Mouse (Mus musculus): ENCODE measurements around the gene Phb2. TPM values are rescaled to one million over a fixed set of nuclear protein-coding genes. Genes with fewer than 3 reads are reported as not detected.

Phb2 gene
- polyA plus RNA-seq, 1 experiment, result 115 TPM

DNA sequence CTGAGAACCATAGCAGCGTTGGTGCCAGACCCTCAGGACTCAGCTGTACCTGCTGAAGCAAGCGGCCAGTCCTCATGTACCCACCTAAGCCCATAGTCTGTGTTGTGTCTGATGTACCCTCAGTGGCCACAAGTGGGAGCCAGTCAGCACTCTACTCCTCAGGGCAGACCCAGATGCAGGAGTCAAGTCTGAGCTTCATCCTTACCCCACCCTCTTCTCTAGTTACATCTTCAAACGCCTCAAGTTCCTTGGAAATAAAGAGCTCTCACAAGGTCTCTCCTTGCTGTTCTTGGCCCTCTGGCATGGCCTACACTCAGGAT, 9.4 kb upstream of the Phb2 start:
- DNase-seq, result peak; percentile 64 to 74
- Histone ChIP-seq H3K27ac (ENCODE audit: insufficient read depth, low read length) (no peak overlapping the region), H3K4me1 (ENCODE audit: control insufficient read depth, insufficient read depth, low read length) (peaks cover 16% of the 10 kb centered on the region), H3K4me3 (replicated peaks; ENCODE audit: insufficient read depth, low read depth, low read length) (no peak overlapping the region), H3K27me3 (ENCODE audit: control insufficient read depth, insufficient read depth, low read length) (no peaks in the 10 kb centered on the region)
- peak; percentile 85 for TF ChIP-seq CTCF (IDR thresholded peaks at IDR 0.05; ENCODE audit: borderline replicate concordance, insufficient read depth, low read depth, low read length)
- TF ChIP-seq POLR2A (IDR thresholded peaks at IDR 0.05; ENCODE audit: borderline replicate concordance, insufficient read depth, low read length), result no peak
- 42% methylated on average over 3 of the region's 3 CpGs for WGBS

DNA sequence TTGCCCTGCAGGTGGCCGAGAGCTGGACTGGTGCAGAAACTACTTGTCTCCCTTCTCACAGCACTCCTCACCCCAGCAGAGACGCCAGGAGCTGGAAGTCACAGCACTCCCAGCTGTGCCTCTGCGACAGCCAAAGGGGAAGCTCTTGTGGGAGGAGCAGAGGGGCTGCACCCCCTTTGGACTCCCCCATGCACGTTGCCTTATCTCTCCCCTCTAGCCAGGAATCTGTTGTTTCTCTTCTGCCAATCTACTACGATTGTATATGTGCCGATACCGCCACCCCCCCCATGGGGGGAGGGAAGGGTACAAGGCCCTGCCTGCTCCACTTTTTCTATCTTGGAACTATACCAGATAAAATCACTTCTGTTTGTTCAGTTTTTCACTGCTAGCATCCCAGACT, 8.3 kb upstream of the Phb2 start:
- Histone ChIP-seq H3K4me1 (ENCODE audit: control insufficient read depth, insufficient read depth, low read length) (peaks cover 22% of the 10 kb centered on the region), H3K4me3 (replicated peaks; ENCODE audit: insufficient read depth, low read depth, low read length) (no peak overlapping the region), H3K27ac (ENCODE audit: insufficient read depth, low read length) (no peak overlapping the region), H3K27me3 (ENCODE audit: control insufficient read depth, insufficient read depth, low read length) (no peaks in the 10 kb centered on the region)
- WGBS, result 61% methylated on average over 7 of the region's 7 CpGs
- DNase-seq, result no peak
- TF ChIP-seq POLR2A (IDR thresholded peaks at IDR 0.05; ENCODE audit: borderline replicate concordance, insufficient read depth, low read length), result no peak
- TF ChIP-seq CTCF (IDR thresholded peaks at IDR 0.05; ENCODE audit: borderline replicate concordance, insufficient read depth, low read depth, low read length), result no peak

DNA sequence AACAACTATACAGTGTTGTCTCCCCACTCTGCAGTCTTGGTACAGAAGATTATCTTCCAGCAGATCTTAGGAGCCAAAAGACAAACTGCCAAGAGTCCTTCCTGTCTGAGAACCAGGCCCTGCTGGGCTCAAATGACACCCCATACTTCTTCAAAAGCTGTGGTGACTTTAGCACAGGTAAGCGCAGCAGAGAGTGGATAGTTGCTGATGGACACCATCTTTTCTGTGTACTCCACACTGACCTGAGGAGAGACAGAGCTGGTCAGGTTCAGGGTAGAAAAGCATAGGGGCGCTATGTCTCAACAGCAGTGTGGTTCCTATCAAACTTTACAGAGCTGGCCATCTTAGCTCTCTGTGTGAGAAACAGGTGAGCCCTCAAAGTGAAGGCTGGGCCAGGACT, 7.7 kb upstream of the Phb2 start:
- Histone ChIP-seq H3K4me1 (ENCODE audit: control insufficient read depth, insufficient read depth, low read length) (peaks cover 21% of the 10 kb centered on the region), H3K27me3 (ENCODE audit: control insufficient read depth, insufficient read depth, low read length) (no peaks in the 10 kb centered on the region), H3K27ac (ENCODE audit: insufficient read depth, low read length) (no peak overlapping the region), H3K4me3 (replicated peaks; ENCODE audit: insufficient read depth, low read depth, low read length) (no peak overlapping the region)
- TF ChIP-seq POLR2A (IDR thresholded peaks at IDR 0.05; ENCODE audit: borderline replicate concordance, insufficient read depth, low read length) (no peak), CTCF (IDR thresholded peaks at IDR 0.05; ENCODE audit: borderline replicate concordance, insufficient read depth, low read depth, low read length) (no peak)
- no peak for DNase-seq
- 93% methylated on average over 2 of the region's 2 CpGs for WGBS

DNA sequence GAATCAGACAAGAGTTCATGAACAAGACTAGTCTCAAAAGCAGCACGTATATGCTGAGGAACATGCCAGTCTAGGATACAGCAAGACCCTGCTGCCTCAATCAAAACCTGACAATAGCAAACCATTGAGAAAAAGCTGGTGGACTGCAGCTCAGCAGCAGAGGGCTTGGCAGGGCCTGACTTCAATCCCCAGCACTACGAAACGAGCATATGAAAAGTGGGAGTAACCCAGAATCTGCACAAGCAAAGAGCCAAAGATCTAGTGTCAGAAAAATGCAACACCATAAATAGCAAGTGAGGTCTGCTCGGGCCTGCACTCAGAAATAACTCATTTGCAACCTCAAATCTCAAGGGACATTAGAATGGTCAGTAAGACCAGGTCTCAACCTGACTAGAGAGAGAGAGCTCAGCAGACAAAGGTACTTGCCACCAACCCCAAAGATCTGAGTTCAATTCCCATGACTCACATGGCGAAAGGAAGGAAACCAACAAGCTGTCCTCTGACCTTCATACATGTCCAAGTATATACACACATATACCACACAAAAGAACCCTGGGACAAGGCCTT, 6.0 kb upstream of the Phb2 start:
- Histone ChIP-seq H3K27ac (ENCODE audit: insufficient read depth, low read length) (no peak overlapping the region), H3K4me3 (replicated peaks; ENCODE audit: insufficient read depth, low read depth, low read length) (no peak overlapping the region), H3K27me3 (ENCODE audit: control insufficient read depth, insufficient read depth, low read length) (no peaks in the 10 kb centered on the region), H3K4me1 (ENCODE audit: control insufficient read depth, insufficient read depth, low read length) (peaks cover 13% of the 10 kb centered on the region)
- TF ChIP-seq POLR2A (IDR thresholded peaks at IDR 0.05; ENCODE audit: borderline replicate concordance, insufficient read depth, low read length) (no peak), CTCF (IDR thresholded peaks at IDR 0.05; ENCODE audit: borderline replicate concordance, insufficient read depth, low read depth, low read length) (no peak)
- WGBS, result 55% methylated on average over 5 of the region's 5 CpGs
- DNase-seq, result no peak

DNA sequence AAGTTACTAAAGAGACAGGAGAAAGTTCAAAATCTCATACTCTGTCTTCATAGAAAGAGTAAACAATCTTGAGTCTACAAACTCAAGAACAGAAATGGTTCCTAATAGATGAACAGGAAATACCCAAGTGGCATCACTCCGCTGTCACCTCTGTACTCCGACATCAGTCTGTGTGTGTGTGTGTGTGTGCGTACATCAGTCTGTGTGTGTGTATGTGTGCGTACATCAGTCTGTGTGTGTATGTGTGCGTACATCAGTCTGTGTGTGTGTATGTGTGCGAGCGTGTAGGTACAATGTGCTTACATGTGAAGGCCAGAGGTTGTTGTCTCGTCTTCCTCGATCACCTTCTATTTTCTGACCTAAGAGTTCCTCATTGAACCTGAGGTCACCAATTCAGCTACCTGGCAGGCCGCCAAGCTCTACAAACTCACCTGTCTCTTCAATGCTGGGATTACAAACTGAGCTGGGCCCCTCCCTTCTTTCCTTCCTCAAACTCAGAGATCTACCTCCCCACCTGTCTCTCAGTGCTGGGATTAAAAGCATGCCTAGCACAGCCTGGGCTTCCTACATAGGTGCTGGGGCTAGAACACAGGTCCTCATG, 3.7 kb upstream of the Phb2 start:
- 91% methylated on average over 10 of the region's 10 CpGs for WGBS
- H3K4me3 ChIP-seq (replicated peaks; ENCODE audit: insufficient read depth, low read depth, low read length), result no peak overlapping the region
- DNase-seq, result no peak
- H3K27me3 ChIP-seq (ENCODE audit: control insufficient read depth, insufficient read depth, low read length), result no peaks in the 10 kb centered on the region
- H3K4me1 ChIP-seq (ENCODE audit: control insufficient read depth, insufficient read depth, low read length), result peaks cover 15% of the 10 kb centered on the region
- no peak overlapping the region for H3K27ac ChIP-seq (ENCODE audit: insufficient read depth, low read length)
- no peak for TF ChIP-seq POLR2A (IDR thresholded peaks at IDR 0.05; ENCODE audit: borderline replicate concordance, insufficient read depth, low read length)
- no peak for TF ChIP-seq CTCF (IDR thresholded peaks at IDR 0.05; ENCODE audit: borderline replicate concordance, insufficient read depth, low read depth, low read length)

DNA sequence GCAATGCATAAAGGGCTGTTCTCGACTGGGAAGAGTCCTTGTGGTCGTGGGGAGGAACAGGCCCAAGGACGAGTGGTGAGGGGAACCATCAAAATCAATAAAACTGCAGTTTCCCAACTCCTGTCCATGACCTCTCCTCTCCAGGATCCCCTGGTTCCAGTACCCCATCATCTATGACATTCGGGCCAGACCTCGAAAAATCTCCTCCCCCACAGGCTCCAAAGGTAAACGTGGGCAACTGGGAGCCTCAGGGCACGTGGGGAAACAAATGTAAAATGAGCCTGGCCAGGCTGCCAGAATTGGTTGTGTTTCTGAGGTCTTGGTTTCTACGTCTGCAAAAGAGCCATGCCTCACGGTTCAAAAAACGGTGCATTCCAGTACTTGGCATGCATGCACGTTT, 782 bp downstream of the Phb2 start:
- no peak overlapping the region for H3K27ac ChIP-seq (ENCODE audit: insufficient read depth, low read length)

DNA sequence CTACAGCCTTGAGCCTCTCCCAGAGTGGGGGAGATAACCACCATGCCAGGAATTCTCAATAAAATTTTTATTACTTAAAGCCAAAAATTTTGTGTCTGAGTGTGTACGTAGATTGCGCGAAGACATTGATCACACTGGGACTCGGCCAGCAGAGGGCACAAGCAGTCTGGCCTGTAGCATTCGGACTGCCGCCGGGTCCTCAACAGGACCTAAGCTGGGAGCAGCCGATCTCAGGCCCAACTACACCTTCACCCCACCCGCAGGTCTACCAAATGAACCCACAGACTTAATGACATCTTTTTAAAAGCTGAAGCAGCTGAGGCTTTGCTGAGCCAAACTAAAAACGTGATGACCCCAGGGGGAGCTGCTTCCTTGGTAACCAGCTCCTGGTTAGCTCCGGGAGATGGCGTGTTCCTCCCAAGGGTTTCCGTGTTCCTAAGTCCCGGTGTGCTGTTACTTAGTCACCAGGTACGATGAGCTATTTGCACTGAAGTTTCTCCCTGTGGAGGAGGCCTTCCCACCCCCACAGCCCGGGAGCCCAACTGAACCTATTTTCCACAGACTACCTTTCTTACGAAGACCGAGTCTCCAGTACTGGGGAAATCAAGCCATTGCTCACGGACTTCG, 4.8 kb downstream of the Phb2 start:
- Histone ChIP-seq H3K27ac (ENCODE audit: insufficient read depth, low read length) (no peak overlapping the region; the same call in 1 of the 2 replicates), H3K27me3 (ENCODE audit: control insufficient read depth, insufficient read depth, low read length) (no peaks in the 10 kb centered on the region), H3K4me3 (replicated peaks; ENCODE audit: insufficient read depth, low read depth, low read length) (no peak overlapping the region), H3K4me1 (ENCODE audit: control insufficient read depth, insufficient read depth, low read length) (peaks cover 7% of the 10 kb centered on the region; the same call in 1 of the 2 replicates)
- peak in 1 of 2 experiments; percentile 44 for DNase-seq
- TF ChIP-seq CTCF (IDR thresholded peaks at IDR 0.05; ENCODE audit: borderline replicate concordance, insufficient read depth, low read depth, low read length), result peak; percentile 68
- no peak for TF ChIP-seq POLR2A (IDR thresholded peaks at IDR 0.05; ENCODE audit: borderline replicate concordance, insufficient read depth, low read length)
- 50% methylated on average over 20 of the region's 20 CpGs for WGBS

More for the DNA sequence above, 782 bp downstream of the Phb2 start:
- H3K27me3 ChIP-seq (ENCODE audit: control insufficient read depth, insufficient read depth, low read length), result no peaks in the 10 kb centered on the region
- peak overlapping the region; percentile 93 for H3K4me3 ChIP-seq (replicated peaks; ENCODE audit: insufficient read depth, low read depth, low read length)
- TF ChIP-seq CTCF (IDR thresholded peaks at IDR 0.05; ENCODE audit: borderline replicate concordance, insufficient read depth, low read depth, low read length) (no peak), POLR2A (IDR thresholded peaks at IDR 0.05; ENCODE audit: borderline replicate concordance, insufficient read depth, low read length) (no peak)
- 6% methylated on average over 11 of the region's 11 CpGs for WGBS
- DNase-seq, result no peak
- H3K4me1 ChIP-seq (ENCODE audit: control insufficient read depth, insufficient read depth, low read length), result peaks cover 20% of the 10 kb centered on the region

DNA sequence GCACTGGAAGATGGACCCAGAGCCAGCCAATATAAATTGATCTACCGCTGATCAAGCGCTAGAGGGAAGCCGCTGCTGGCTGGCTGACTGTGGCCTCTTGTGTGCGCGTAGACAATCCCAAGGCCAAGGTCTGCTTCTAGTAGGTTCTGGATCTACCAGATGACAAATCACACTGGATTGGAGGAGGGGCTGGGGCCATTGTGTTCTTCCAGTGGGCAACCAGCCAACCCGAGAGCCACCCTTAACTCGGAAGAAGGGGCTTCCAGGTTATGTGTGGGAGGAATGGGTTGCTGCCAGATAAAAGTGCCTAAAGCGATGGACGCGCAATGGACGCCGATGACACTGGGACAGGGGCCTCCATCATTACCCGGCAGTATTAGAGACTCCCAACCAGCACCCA, 5.8 kb downstream of the Phb2 start:
- no peak overlapping the region for H3K4me3 ChIP-seq (replicated peaks; ENCODE audit: insufficient read depth, low read depth, low read length)
- no peak for DNase-seq
- peaks cover 7% of the 10 kb centered on the region; the same call in 1 of the 2 replicates for H3K4me1 ChIP-seq (ENCODE audit: control insufficient read depth, insufficient read depth, low read length)
- WGBS, result 79% methylated on average over 13 of the region's 13 CpGs
- H3K27ac ChIP-seq (ENCODE audit: insufficient read depth, low read length), result no peak overlapping the region
- H3K27me3 ChIP-seq (ENCODE audit: control insufficient read depth, insufficient read depth, low read length), result no peaks in the 10 kb centered on the region
- TF ChIP-seq POLR2A (IDR thresholded peaks at IDR 0.05; ENCODE audit: borderline replicate concordance, insufficient read depth, low read length) (no peak), CTCF (IDR thresholded peaks at IDR 0.05; ENCODE audit: borderline replicate concordance, insufficient read depth, low read depth, low read length) (no peak)

All from cerebellum, adult 2 months (tissue).